Mouse (Mus musculus): ENCODE measurements around the gene Sorbs1. TPM values are rescaled to one million over a fixed set of nuclear protein-coding genes. Genes with fewer than 3 reads are reported as not detected.

Sorbs1 gene
- polyA plus RNA-seq, 1 experiment: 84.4 TPM

DNA sequence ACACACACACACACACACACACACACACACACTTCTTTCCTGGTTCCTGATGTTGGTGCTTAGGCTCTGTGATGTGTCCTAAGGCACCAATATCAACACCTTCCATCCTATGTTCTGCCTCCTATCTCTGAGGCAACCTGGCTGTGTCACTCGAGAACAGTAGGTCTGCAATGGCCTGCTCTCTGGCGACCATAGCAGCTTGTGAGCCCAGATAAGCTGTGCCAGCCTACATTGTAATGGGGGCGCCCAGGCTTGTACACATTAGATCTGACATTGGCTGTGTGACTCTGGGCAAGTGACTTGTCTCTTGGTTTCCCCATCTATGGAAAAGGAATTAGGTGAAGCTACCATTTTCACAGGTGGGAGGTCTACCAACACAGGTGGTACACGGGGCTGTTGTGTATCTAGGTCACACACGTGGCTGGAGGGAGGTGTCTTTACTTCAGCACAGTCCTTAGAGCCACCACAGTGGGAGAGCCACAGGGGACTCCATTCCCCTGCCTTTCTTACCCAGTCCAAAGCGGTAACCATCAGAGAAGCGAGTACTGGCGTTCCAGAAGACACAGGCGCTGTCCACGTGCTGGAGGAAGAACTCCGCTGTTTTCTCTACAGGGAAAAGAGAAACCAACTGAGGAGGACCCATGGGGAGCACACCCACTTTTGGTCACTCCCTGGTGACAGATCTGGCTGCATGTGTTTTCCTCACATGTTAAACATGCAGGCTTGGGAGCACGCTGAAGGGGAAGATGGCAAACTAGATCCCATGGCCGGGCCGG lies 39.6 kb upstream of the Sorbs1 start:
- Histone ChIP-seq H3K27ac (ENCODE audit: insufficient read depth, low read length) (no peak overlapping the region), H3K9me3 (replicated peaks; ENCODE audit: control insufficient read depth, insufficient read depth, low read length, poor library complexity, severe bottlenecking) (no peaks in the 10 kb centered on the region), H3K4me1 (ENCODE audit: control insufficient read depth, insufficient read depth, low read length) (no peaks in the 10 kb centered on the region), H3K4me3 (ENCODE audit: low read depth, low read length) (no peak overlapping the region), H3K9ac (ENCODE audit: low read depth, poor library complexity, severe bottlenecking) (no peak overlapping the region), H3K36me3 (ENCODE audit: control insufficient read depth, insufficient read depth, low read length, poor library complexity, severe bottlenecking) (peaks cover 6% of the 10 kb centered on the region), H3K27me3 (ENCODE audit: control insufficient read depth, insufficient read depth, low read length, poor library complexity, severe bottlenecking) (no peaks in the 10 kb centered on the region)
- no peak for TF ChIP-seq EP300 (IDR thresholded peaks at IDR 0.05; ENCODE audit: insufficient read depth, low read depth, low read length)
- TF ChIP-seq POLR2A (IDR thresholded peaks at IDR 0.05; ENCODE audit: insufficient read depth, low read length): no peak
- TF ChIP-seq CTCF (IDR thresholded peaks at IDR 0.05; ENCODE audit: low read depth, low read length): no peak

DNA sequence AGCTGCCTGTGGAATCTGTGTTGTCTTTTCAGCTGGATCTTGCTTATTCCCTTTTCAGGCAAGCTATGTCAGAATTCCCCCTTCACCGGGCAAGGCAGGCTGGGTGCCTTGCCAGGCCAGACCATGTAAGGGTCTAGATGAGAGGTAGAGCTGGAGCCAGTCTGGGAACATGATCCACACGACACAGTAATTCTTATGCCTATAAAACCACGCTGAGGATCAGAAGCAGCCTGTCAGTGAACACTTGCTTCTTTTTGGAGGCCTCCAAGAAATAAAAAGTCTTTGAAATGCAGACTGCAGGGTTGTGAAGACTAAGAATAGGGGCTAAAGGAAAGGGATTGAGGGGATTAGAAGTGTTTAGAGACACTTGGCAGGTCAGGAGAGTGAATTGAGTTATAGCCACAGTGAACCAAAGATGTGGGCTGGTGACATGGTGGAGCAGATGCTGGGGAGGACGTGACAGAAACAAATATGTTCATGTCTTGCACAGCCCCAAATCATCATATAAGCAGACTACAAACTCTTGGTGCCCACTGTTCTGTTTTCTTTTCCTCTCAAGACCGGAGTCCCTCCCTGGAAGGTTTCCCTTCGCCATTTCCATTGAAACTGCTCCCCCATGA lies 36.0 kb upstream of the Sorbs1 start:
- Histone ChIP-seq H3K27ac (ENCODE audit: insufficient read depth, low read length) (no peak overlapping the region), H3K9ac (ENCODE audit: low read depth, poor library complexity, severe bottlenecking) (no peak overlapping the region), H3K27me3 (ENCODE audit: control insufficient read depth, insufficient read depth, low read length, poor library complexity, severe bottlenecking) (no peaks in the 10 kb centered on the region), H3K4me3 (ENCODE audit: low read depth, low read length) (no peak overlapping the region), H3K9me3 (replicated peaks; ENCODE audit: control insufficient read depth, insufficient read depth, low read length, poor library complexity, severe bottlenecking) (no peaks in the 10 kb centered on the region), H3K4me1 (ENCODE audit: control insufficient read depth, insufficient read depth, low read length) (no peaks in the 10 kb centered on the region), H3K36me3 (ENCODE audit: control insufficient read depth, insufficient read depth, low read length, poor library complexity, severe bottlenecking) (peaks cover 4% of the 10 kb centered on the region; the same call in 1 of the 2 replicates)
- no peak for TF ChIP-seq EP300 (IDR thresholded peaks at IDR 0.05; ENCODE audit: insufficient read depth, low read depth, low read length)
- TF ChIP-seq CTCF (IDR thresholded peaks at IDR 0.05; ENCODE audit: low read depth, low read length): no peak
- no peak for TF ChIP-seq POLR2A (IDR thresholded peaks at IDR 0.05; ENCODE audit: insufficient read depth, low read length)

DNA sequence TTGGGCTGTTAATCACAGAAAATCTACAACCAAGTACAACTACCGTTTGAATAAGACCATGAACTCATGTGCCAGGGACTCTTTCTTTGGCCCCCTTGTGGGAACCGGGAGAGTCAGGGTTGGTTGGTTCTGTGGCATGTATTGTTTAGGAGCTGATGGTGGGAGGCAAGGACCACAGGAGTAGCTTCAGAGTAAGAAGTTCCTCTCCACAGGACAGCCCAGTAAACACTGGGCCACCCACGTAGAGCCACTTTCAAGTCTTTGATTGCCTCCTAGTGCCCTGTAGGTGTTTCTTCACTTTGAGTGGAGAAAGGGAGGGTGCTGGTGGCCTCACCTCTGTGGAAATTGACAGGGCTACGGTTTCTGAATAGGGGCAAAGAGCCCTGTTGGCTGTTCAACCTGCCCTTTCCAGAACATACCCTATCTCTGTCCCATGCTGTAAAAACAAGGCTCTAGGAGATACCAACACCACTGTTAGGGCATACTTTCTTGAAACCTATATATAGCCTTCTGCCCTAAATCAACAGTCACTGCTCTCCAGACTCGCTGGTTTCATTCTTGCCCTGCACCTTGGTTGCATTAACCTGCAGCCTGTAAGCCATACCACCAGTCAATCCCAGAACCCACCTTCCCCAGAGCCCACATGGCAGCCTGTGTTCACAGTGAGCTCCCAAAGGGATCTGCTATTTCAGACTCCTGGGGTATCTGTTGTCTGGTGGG lies 35.4 kb upstream of the Sorbs1 start:
- Histone ChIP-seq H3K27me3 (ENCODE audit: control insufficient read depth, insufficient read depth, low read length, poor library complexity, severe bottlenecking) (no peaks in the 10 kb centered on the region), H3K27ac (ENCODE audit: insufficient read depth, low read length) (no peak overlapping the region), H3K36me3 (ENCODE audit: control insufficient read depth, insufficient read depth, low read length, poor library complexity, severe bottlenecking) (peaks cover 4% of the 10 kb centered on the region; the same call in 1 of the 2 replicates), H3K9ac (ENCODE audit: low read depth, poor library complexity, severe bottlenecking) (no peak overlapping the region), H3K4me1 (ENCODE audit: control insufficient read depth, insufficient read depth, low read length) (no peaks in the 10 kb centered on the region), H3K9me3 (replicated peaks; ENCODE audit: control insufficient read depth, insufficient read depth, low read length, poor library complexity, severe bottlenecking) (no peaks in the 10 kb centered on the region), H3K4me3 (ENCODE audit: low read depth, low read length) (no peak overlapping the region)
- TF ChIP-seq CTCF (IDR thresholded peaks at IDR 0.05; ENCODE audit: low read depth, low read length): no peak
- TF ChIP-seq POLR2A (IDR thresholded peaks at IDR 0.05; ENCODE audit: insufficient read depth, low read length): no peak
- TF ChIP-seq EP300 (IDR thresholded peaks at IDR 0.05; ENCODE audit: insufficient read depth, low read depth, low read length): no peak

DNA sequence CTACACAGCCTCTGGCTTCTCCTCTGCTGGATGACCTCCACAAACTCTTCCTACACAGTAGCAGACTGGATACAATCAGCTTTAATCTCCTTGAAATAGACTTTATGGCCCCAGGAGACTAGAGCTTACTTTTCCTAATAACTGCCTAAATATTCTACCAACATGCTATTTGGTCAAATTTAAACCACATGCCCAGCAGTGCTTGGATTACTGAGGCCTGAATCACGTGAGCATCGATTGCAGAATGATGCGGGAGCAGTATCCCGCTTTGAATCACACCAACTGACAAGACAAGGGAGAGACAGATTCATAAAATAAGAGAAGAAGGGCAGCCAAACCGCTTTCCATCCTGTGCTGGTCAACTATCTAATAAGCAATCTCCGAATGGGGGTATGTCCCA lies 34.8 kb upstream of the Sorbs1 start:
- peaks cover 4% of the 10 kb centered on the region; the same call in 1 of the 2 replicates for H3K36me3 ChIP-seq (ENCODE audit: control insufficient read depth, insufficient read depth, low read length, poor library complexity, severe bottlenecking)
- H3K4me3 ChIP-seq (ENCODE audit: low read depth, low read length): no peak overlapping the region
- TF ChIP-seq CTCF (IDR thresholded peaks at IDR 0.05; ENCODE audit: low read depth, low read length) (no peak), EP300 (IDR thresholded peaks at IDR 0.05; ENCODE audit: insufficient read depth, low read depth, low read length) (no peak), POLR2A (IDR thresholded peaks at IDR 0.05; ENCODE audit: insufficient read depth, low read length) (no peak)
- H3K9me3 ChIP-seq (replicated peaks; ENCODE audit: control insufficient read depth, insufficient read depth, low read length, poor library complexity, severe bottlenecking): no peaks in the 10 kb centered on the region
- no peaks in the 10 kb centered on the region for H3K27me3 ChIP-seq (ENCODE audit: control insufficient read depth, insufficient read depth, low read length, poor library complexity, severe bottlenecking)
- H3K4me1 ChIP-seq (ENCODE audit: control insufficient read depth, insufficient read depth, low read length): no peaks in the 10 kb centered on the region
- H3K27ac ChIP-seq (ENCODE audit: insufficient read depth, low read length): no peak overlapping the region
- no peak overlapping the region for H3K9ac ChIP-seq (ENCODE audit: low read depth, poor library complexity, severe bottlenecking)

DNA sequence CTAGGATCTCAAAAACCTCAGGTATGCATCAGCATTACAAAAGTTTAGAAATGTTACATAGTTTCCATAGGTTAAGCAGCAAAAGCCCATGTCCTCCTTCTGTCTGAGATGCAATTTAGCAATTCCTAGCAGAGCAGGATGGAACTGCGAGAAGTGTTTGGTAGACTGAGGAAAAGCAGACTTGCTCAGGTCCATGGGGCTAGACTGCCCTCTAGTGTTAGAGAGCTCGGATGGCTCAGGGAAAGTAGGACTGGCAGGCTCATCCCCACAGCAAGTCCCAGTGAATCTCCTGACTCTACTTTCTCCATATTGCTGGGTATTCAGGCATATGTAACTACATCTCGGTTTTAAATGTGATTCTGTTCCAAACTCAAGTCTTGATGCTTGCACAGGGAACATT lies 31.3 kb upstream of the Sorbs1 start:
- H3K4me3 ChIP-seq (ENCODE audit: low read depth, low read length): no peak overlapping the region
- no peaks in the 10 kb centered on the region for H3K36me3 ChIP-seq (ENCODE audit: control insufficient read depth, insufficient read depth, low read length, poor library complexity, severe bottlenecking)
- no peak overlapping the region for H3K9ac ChIP-seq (ENCODE audit: low read depth, poor library complexity, severe bottlenecking)
- H3K9me3 ChIP-seq (replicated peaks; ENCODE audit: control insufficient read depth, insufficient read depth, low read length, poor library complexity, severe bottlenecking): no peaks in the 10 kb centered on the region
- no peaks in the 10 kb centered on the region for H3K4me1 ChIP-seq (ENCODE audit: control insufficient read depth, insufficient read depth, low read length)
- H3K27me3 ChIP-seq (ENCODE audit: control insufficient read depth, insufficient read depth, low read length, poor library complexity, severe bottlenecking): no peaks in the 10 kb centered on the region
- peak; percentile 95 for TF ChIP-seq CTCF (IDR thresholded peaks at IDR 0.05; ENCODE audit: low read depth, low read length)
- TF ChIP-seq EP300 (IDR thresholded peaks at IDR 0.05; ENCODE audit: insufficient read depth, low read depth, low read length): no peak
- no peak for TF ChIP-seq POLR2A (IDR thresholded peaks at IDR 0.05; ENCODE audit: insufficient read depth, low read length)
- H3K27ac ChIP-seq (ENCODE audit: insufficient read depth, low read length): no peak overlapping the region
